Mouse (Mus musculus) intestine, embryonic 16.5 days (tissue): ENCODE results near the gene Cmah. TPM values are rescaled to one million over a fixed set of nuclear protein-coding genes. Genes with fewer than 3 reads are reported as not detected.

Source experiments
- ATAC-seq: fragments of 200-750 bp; cut with Nextera tagmentation; 2 replicates; pipeline ENCODE4 v1.8.0; 2017; ENCODE audit warnings: moderate TSS enrichment, moderate library complexity
- H3K27ac ChIP-seq: fragments of 300-500 bp; sonication (generic); 2 replicates; pipeline ENCODE4 v1.5.1; 2014; ENCODE audit warnings: mild to moderate bottlenecking, low read length
- H3K27me3 ChIP-seq: fragments of 300-500 bp; sonication (generic); replicated peaks from 2 replicates; pipeline ENCODE4 v1.6.1; 2014; ENCODE audit warnings: low read length, control low read depth, mixed read lengths; ENCODE audit not compliant: control insufficient read depth, insufficient read depth
- H3K36me3 ChIP-seq: fragments of 300-500 bp; sonication (generic); 2 replicates; pipeline ENCODE4 v1.6.1; 2014; ENCODE audit warnings: low read length, control low read depth; ENCODE audit not compliant: control insufficient read depth, insufficient read depth
- H3K4me1 ChIP-seq: fragments of 300-500 bp; sonication (generic); 2 replicates; pipeline ENCODE4 v1.6.1; 2014; ENCODE audit warnings: low read length, control low read depth, mixed read lengths; ENCODE audit not compliant: control insufficient read depth, insufficient read depth
- H3K4me2 ChIP-seq: fragments of 300-500 bp; sonication (generic); 2 replicates; pipeline ENCODE4 v1.6.1; 2014; ENCODE audit warnings: low read depth, low read length, control low read depth
- H3K4me3 ChIP-seq: fragments of 300-500 bp; sonication (generic); 2 replicates; pipeline ENCODE4 v1.5.1; 2014; ENCODE audit warnings: mild to moderate bottlenecking, low read length
- H3K9ac ChIP-seq: fragments of 300-500 bp; sonication (generic); 2 replicates; pipeline ENCODE4 v1.6.1; 2014; ENCODE audit warnings: low read depth, low read length
- H3K9me3 ChIP-seq: fragments of 300-500 bp; sonication (generic); 2 replicates; pipeline ENCODE4 v1.6.1; 2016; ENCODE audit warnings: low read length, control low read depth; ENCODE audit not compliant: control insufficient read depth
- WGBS: fragments of 180-500 bp; shearing (Covaris S2); extraction: QIAGEN DNeasy Blood & Tissue Kit; methylation state at CpG from one replicate; pipeline ENCODE4 v1.1.7; 2014; 5-methylcytosine and 5-hydroxymethylcytosine counted together
- polyA plus RNA-seq: library from polyadenylated mRNA; unstranded; fragments of >200 nt; fragmentation: Nextera tagmentation; extraction: Ambion mirVana; gene quantifications from 2 replicates; pipeline ENCODE4 v1.2.1, GENCODE M21; 2015

The Cmah gene
- polyA plus RNA-seq, 1 experiment from 2014 or later, result 0.27 TPM

- no peak for ATAC-seq
- WGBS, result 85% methylated on average over 2 of the region's 2 CpGs
- H3K36me3 ChIP-seq, result no peaks in the 10 kb centered on the region
Measured at GRCm38 (mm10) chr13:24479516-24479915, 152.3 kb downstream of the Cmah start.

GRCm38 (mm10) chr13:24480824-24481223, 153.6 kb downstream of the Cmah start:
- no peak for ATAC-seq
- Histone ChIP-seq H3K9ac (no peak overlapping the region), H3K9me3 (no peaks in the 10 kb centered on the region), H3K36me3 (no peaks in the 10 kb centered on the region), H3K27me3 (no peaks in the 10 kb centered on the region), H3K4me2 (no peak overlapping the region), H3K4me1 (no peaks in the 10 kb centered on the region), H3K27ac (no peak overlapping the region), H3K4me3 (no peak overlapping the region)
- WGBS, result 69% methylated on average over 6 of the region's 6 CpGs

More at GRCm38 (mm10) chr13:24479516-24479915, 152.3 kb downstream of the Cmah start:
- Histone ChIP-seq H3K27ac (no peak overlapping the region), H3K4me1 (no peaks in the 10 kb centered on the region), H3K9ac (no peak overlapping the region), H3K9me3 (no peaks in the 10 kb centered on the region), H3K27me3 (no peaks in the 10 kb centered on the region), H3K4me2 (no peak overlapping the region), H3K4me3 (no peak overlapping the region)

- Histone ChIP-seq H3K4me2 (no peak overlapping the region), H3K9me3 (no peaks in the 10 kb centered on the region), H3K4me1 (no peaks in the 10 kb centered on the region), H3K36me3 (no peaks in the 10 kb centered on the region), H3K27ac (no peak overlapping the region), H3K9ac (no peak overlapping the region), H3K4me3 (no peak overlapping the region), H3K27me3 (no peaks in the 10 kb centered on the region)
- WGBS, result 57% methylated on average over 10 of the region's 10 CpGs
- ATAC-seq, result peak; percentile 67; the same call in 1 of the 2 replicates
Measured at GRCm38 (mm10) chr13:24481615-24482295, 154.6 kb downstream of the Cmah start.

DNA sequence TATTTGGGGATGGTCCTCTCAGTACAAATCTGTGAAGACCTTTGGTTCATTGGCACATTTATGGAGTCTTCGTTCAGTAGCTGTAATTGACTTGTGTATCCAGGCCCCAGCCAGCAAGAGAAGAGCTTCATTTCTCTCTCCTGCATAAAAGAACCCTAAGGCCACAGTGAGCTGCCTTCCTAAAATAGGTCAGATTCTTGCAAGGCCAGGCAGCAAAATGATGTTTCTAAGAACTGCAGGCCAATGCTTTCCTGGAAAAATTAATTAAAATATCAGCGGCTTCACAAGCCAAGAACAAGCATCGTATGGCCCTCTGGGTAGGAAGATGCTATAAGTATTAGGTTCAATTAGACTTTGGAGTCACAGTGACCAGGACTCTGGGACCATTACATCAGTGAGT, 156.5 kb downstream of the Cmah start:
- no peak overlapping the region for H3K4me2 ChIP-seq
- no peak overlapping the region for H3K4me3 ChIP-seq
- no peak overlapping the region for H3K9ac ChIP-seq
- no peak overlapping the region for H3K27ac ChIP-seq
- H3K36me3 ChIP-seq, result no peaks in the 10 kb centered on the region
- no peak for ATAC-seq
- H3K9me3 ChIP-seq, result no peaks in the 10 kb centered on the region; the same call in 1 of the 2 replicates
- WGBS, result 88% methylated on average over 3 of the region's 3 CpGs
- no peaks in the 10 kb centered on the region for H3K27me3 ChIP-seq
- no peaks in the 10 kb centered on the region for H3K4me1 ChIP-seq

GRCm38 (mm10) chr13:24484811-24485210, 157.6 kb downstream of the Cmah start:
- Histone ChIP-seq H3K9ac (no peak overlapping the region), H3K27me3 (no peaks in the 10 kb centered on the region), H3K4me1 (no peaks in the 10 kb centered on the region), H3K36me3 (no peaks in the 10 kb centered on the region), H3K4me2 (no peak overlapping the region), H3K4me3 (no peak overlapping the region), H3K9me3 (no peaks in the 10 kb centered on the region; the same call in 1 of the 2 replicates), H3K27ac (no peak overlapping the region)
- ATAC-seq, result no peak
- 86% methylated on average over 3 of the region's 3 CpGs for WGBS

GRCm38 (mm10) chr13:24485964-24486363, 158.8 kb downstream of the Cmah start:
- no peaks in the 10 kb centered on the region for H3K27me3 ChIP-seq
- H3K9me3 ChIP-seq, result no peaks in the 10 kb centered on the region; the same call in 1 of the 2 replicates
- no peaks in the 10 kb centered on the region for H3K36me3 ChIP-seq
- no peak for ATAC-seq
- no peak overlapping the region for H3K9ac ChIP-seq
- no peak overlapping the region for H3K4me3 ChIP-seq
- no peak overlapping the region for H3K27ac ChIP-seq
- 57% methylated on average over 9 of the region's 9 CpGs for WGBS
- H3K4me1 ChIP-seq, result no peaks in the 10 kb centered on the region
- no peak overlapping the region for H3K4me2 ChIP-seq

GRCm38 (mm10) chr13:24486403-24486802, 159.2 kb downstream of the Cmah start:
- Histone ChIP-seq H3K27ac (no peak overlapping the region), H3K4me3 (no peak overlapping the region), H3K4me1 (no peaks in the 10 kb centered on the region), H3K4me2 (no peak overlapping the region), H3K27me3 (no peaks in the 10 kb centered on the region), H3K9me3 (no peaks in the 10 kb centered on the region; the same call in 1 of the 2 replicates), H3K36me3 (no peaks in the 10 kb centered on the region), H3K9ac (no peak overlapping the region)
- WGBS, result 71% methylated on average over 6 of the region's 6 CpGs
- no peak for ATAC-seq

- Histone ChIP-seq H3K4me2 (no peak overlapping the region), H3K27me3 (no peaks in the 10 kb centered on the region), H3K4me3 (no peak overlapping the region), H3K9ac (no peak overlapping the region), H3K4me1 (no peaks in the 10 kb centered on the region), H3K9me3 (no peaks in the 10 kb centered on the region; the same call in 1 of the 2 replicates), H3K27ac (no peak overlapping the region), H3K36me3 (no peaks in the 10 kb centered on the region)
- no peak for ATAC-seq
- WGBS, result 78% methylated on average over 5 of the region's 5 CpGs
Measured at GRCm38 (mm10) chr13:24487061-24487460, 159.9 kb downstream of the Cmah start.

DNA sequence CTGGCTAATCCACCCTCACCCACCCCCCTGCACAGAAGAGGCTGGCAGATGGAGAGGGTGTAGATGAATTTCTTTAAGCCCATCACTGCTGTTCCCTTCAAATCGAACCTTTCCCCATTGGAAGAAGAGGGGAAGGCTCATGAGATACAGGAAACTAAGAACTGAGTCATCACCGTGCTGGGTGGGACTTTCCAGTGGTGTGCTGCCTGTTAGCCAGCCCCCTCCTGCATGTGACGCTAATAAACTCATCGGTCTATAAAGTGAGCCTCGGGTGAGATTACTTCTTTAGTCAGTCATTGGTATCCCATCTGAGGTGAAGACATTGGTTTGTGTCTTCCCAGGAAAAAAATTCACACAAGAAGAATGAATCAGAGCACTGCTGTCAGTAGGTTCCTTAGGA, 160.3 kb downstream of the Cmah start:
- H3K27me3 ChIP-seq, result no peaks in the 10 kb centered on the region
- H3K27ac ChIP-seq, result no peak overlapping the region
- H3K9me3 ChIP-seq, result no peaks in the 10 kb centered on the region; the same call in 1 of the 2 replicates
- H3K4me1 ChIP-seq, result no peaks in the 10 kb centered on the region
- no peak overlapping the region for H3K4me3 ChIP-seq
- H3K9ac ChIP-seq, result no peak overlapping the region
- WGBS, result 77% methylated on average over 5 of the region's 5 CpGs
- H3K36me3 ChIP-seq, result no peaks in the 10 kb centered on the region
- H3K4me2 ChIP-seq, result no peak overlapping the region
- no peak for ATAC-seq
